In the genomic region with DNA sequence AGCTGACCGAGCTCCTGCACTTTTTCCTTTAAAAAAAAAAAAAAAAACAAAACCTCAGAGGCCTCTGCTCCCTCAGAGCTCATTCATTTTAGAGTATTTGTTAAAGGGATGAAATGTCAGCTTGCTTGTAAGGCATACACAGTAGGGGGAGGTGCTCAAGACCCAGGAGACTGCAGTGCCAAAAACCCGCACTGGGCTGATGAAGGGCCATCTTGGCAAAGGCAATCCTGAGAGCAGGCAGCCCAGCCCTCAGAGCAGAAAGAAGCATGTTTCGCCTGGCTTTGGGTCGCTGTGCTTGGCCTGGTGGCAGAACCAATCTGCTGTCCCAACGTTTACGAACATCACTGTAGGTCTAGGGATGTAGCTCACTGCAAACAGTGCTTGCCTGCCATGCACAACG, we compare ENCODE assay signal across 14 mouse cellular contexts. TPM values are rescaled to one million over a fixed set of nuclear protein-coding genes. Genes with fewer than 3 reads are reported as not detected.
DNase-seq lines count a peak whose midpoint lies in the region; ATAC-seq lines count a peak whose summit lies in the region.
"Had no signal": no experiment of that assay in that cellular context is flagged by ENCODE, and none has a peak within 500 bp of the region (broad histone marks: within the 10 kb centered on the region; RNA-seq: fewer than 3 reads in every experiment).

No protein-coding gene starts in this region.

- H3K4me2 ChIP-seq in forebrain, embryonic 15.5 days (replicated peaks) = no peak overlapping the region
- no peak overlapping the region for H3K4me2 ChIP-seq in forebrain, embryonic 12.5 days
- H3K4me2 ChIP-seq in limb, embryonic 12.5 days = no peak overlapping the region
- H3K4me2 ChIP-seq: embryonic facial prominence, embryonic 15.5 days; limb, embryonic 13.5 days had no signal

- WGBS in forebrain, embryonic 15.5 days = 66% methylated on average over 7 of the region's 7 CpGs
- 89% methylated on average over 7 of the region's 7 CpGs for WGBS in forebrain, embryonic 12.5 days
- WGBS in limb, embryonic 12.5 days = 81% methylated on average over 7 of the region's 7 CpGs

- intact Hi-C loops in left cerebral cortex, postnatal 4 days (cut with DNase I) = loop anchor here (5.0 kb wide), 1 partner anchor 44 kb away; the partner anchor contains the start of gene Wnk2
- intact Hi-C loops in left cerebral cortex, postnatal 14 days (cut with DNase I) = no loop called here

- H3K27ac ChIP-seq in forebrain, embryonic 15.5 days (replicated peaks) = peak overlapping the region; percentile 45; the same call in 1 of the 2 replicates
- H3K27ac ChIP-seq in forebrain, embryonic 12.5 days = no peak overlapping the region
- no peak overlapping the region for H3K27ac ChIP-seq in limb, embryonic 12.5 days
- H3K27ac ChIP-seq: embryonic facial prominence, embryonic 15.5 days; kidney, postnatal 0 days; limb, embryonic 13.5 days had no signal

- ATAC-seq in forebrain, embryonic 15.5 days (replicated peaks) = no peak
- ATAC-seq in forebrain, embryonic 12.5 days (ENCODE audit: low FRiP score) = no peak
- ATAC-seq in limb, embryonic 12.5 days (ENCODE audit: insufficient number of reproducible peaks, insufficient read depth, low FRiP score, low TSS enrichment, low read depth) = no peak

- peak; percentile 40 for DNase-seq in left cerebral cortex, postnatal 4 days
- DNase-seq in left cerebral cortex, postnatal 14 days (ENCODE audit: low spot score in 2 of 2) = no peak
- DNase-seq in cerebellum, postnatal 14 days = peak; percentile 28 to 51
- no peak for DNase-seq in T-cell, adult 2 months (ENCODE audit: low spot score)
- no peak for DNase-seq in adrenal gland, postnatal 36 days
- DNase-seq: adrenal gland, postnatal 25 days; thymus, postnatal 36 days had no signal

- no peak overlapping the region for H3K9ac ChIP-seq in forebrain, embryonic 15.5 days (replicated peaks)
- H3K9ac ChIP-seq in forebrain, embryonic 12.5 days = no peak overlapping the region
- 0 out of 2 replicates have a peak overlapping the region, but pooled peaks have one; percentile 12 for H3K9ac ChIP-seq in limb, embryonic 12.5 days (replicated peaks)
- H3K9ac ChIP-seq: embryonic facial prominence, embryonic 15.5 days; limb, embryonic 13.5 days had no signal

- peaks cover 30% of the 10 kb centered on the region for H3K4me1 ChIP-seq in forebrain, embryonic 15.5 days
- peaks cover 4% of the 10 kb centered on the region; the same call in 1 of the 2 replicates for H3K4me1 ChIP-seq in forebrain, embryonic 12.5 days
- no peaks in the 10 kb centered on the region for H3K4me1 ChIP-seq in limb, embryonic 12.5 days (replicated peaks)

- peaks cover 15% of the 10 kb centered on the region for H3K36me3 ChIP-seq in forebrain, embryonic 15.5 days
- peaks cover 26% of the 10 kb centered on the region for H3K36me3 ChIP-seq in forebrain, embryonic 12.5 days (replicated peaks)
- no peaks in the 10 kb centered on the region for H3K36me3 ChIP-seq in limb, embryonic 12.5 days
- H3K36me3 ChIP-seq: embryonic facial prominence, embryonic 15.5 days; limb, embryonic 13.5 days had no signal

- no peaks in the 10 kb centered on the region; the same call in 1 of the 2 replicates for H3K9me3 ChIP-seq in forebrain, embryonic 15.5 days
- no peaks in the 10 kb centered on the region for H3K9me3 ChIP-seq in forebrain, embryonic 12.5 days
- no peaks in the 10 kb centered on the region for H3K9me3 ChIP-seq in limb, embryonic 12.5 days
- H3K9me3 ChIP-seq: embryonic facial prominence, embryonic 15.5 days had no signal

- H3K27me3 ChIP-seq in forebrain, embryonic 15.5 days = no peaks in the 10 kb centered on the region
- H3K27me3 ChIP-seq in forebrain, embryonic 12.5 days = no peaks in the 10 kb centered on the region
- H3K27me3 ChIP-seq in limb, embryonic 12.5 days = no peaks in the 10 kb centered on the region
- H3K27me3 ChIP-seq: embryonic facial prominence, embryonic 15.5 days; limb, embryonic 13.5 days had no signal

- no peak overlapping the region for H3K4me3 ChIP-seq in forebrain, embryonic 15.5 days
- H3K4me3 ChIP-seq in forebrain, embryonic 12.5 days (replicated peaks) = no peak overlapping the region
- H3K4me3 ChIP-seq in limb, embryonic 12.5 days (replicated peaks) = no peak overlapping the region
- H3K4me3 ChIP-seq: embryonic facial prominence, embryonic 15.5 days; limb, embryonic 13.5 days had no signal

RNA-seq across cellular contexts. Expression of gene Wnk2, which starts 44.6 kb away (rescaled TPM):
- polyA plus RNA-seq in forebrain, embryonic 15.5 days (2015; fragmentation: Nextera tagmentation; extraction: Ambion mirVana) = 21.6 and 21.9 TPM in 2 replicates
- 11.4 and 13.7 TPM in 2 replicates for polyA plus RNA-seq in forebrain, embryonic 12.5 days (2016; fragmentation: Nextera tagmentation; extraction: Ambion mirVana)
- 100 to 1,000 TPM; 134 to 137 TPM for total RNA-seq in left cerebral cortex, postnatal 4 days (2021)
- total RNA-seq in left cerebral cortex, postnatal 14 days (2021) = 100 to 1,000 TPM; 112 to 118 TPM
- polyA plus RNA-seq in limb, embryonic 12.5 days (2016; fragmentation: Nextera tagmentation; extraction: Ambion mirVana) = 1.3 and 1.6 TPM in 2 replicates
- total RNA-seq in adrenal gland, postnatal 36 days (2021) = 1 to 10 TPM; 2.0 TPM
- total RNA-seq: MEL had no signal

Comparison
In these comparisons a context has a peak if more than half of its experiments do, and no peak if none do; other contexts are left out.
1. DNase-seq: peak in left cerebral cortex, postnatal 4 days (single experiment) and cerebellum, postnatal 14 days (2 of 2); none in left cerebral cortex, postnatal 14 days (0 of 2), T-cell, adult 2 months (single experiment) and adrenal gland, postnatal 36 days (0 of 2).
2. RNA of gene Wnk2, which starts 44.6 kb away (total RNA-seq): 134 to 137 TPM in left cerebral cortex, postnatal 4 days and 112 to 118 TPM in left cerebral cortex, postnatal 14 days; 2.0 TPM in adrenal gland, postnatal 36 days; every median in the first group is over 10 times any median in the second.